Mouse (Mus musculus) midbrain, embryonic 14.5 days (tissue): ENCODE measurements at regions not wholly inside any gene's neighbourhood (a gene's known extent, or its start where the extent isn't known, plus 50 kb on each side); places are given as distances from the start of the nearest gene placed in this dataset.

Experiments used
- ATAC-seq: fragments of 200-750 bp; cut with Nextera tagmentation; 2 replicates; pipeline ENCODE4 v1.8.0; 2017; ENCODE audit warnings: moderate number of reproducible peaks, moderate library complexity; ENCODE audit not compliant: low FRiP score, low TSS enrichment
- DNase-seq: peaks from one replicate; pipeline ENCODE4 v3.0.0-alpha.2; 2015
- H3K27ac ChIP-seq: fragments of 300-500 bp; sonication (generic); replicated peaks from 2 replicates; pipeline ENCODE4 v1.5.1; 2014; ENCODE audit warnings: mild to moderate bottlenecking, low read depth, low read length, moderate library complexity
- H3K27me3 ChIP-seq: fragments of 300-500 bp; sonication (generic); 2 replicates; pipeline ENCODE4 v1.6.1; 2014; ENCODE audit warnings: low read length, control low read depth, mixed read lengths; ENCODE audit not compliant: control insufficient read depth, insufficient read depth
- H3K36me3 ChIP-seq: fragments of 300-500 bp; sonication (generic); 2 replicates; pipeline ENCODE4 v1.6.1; 2014; ENCODE audit warnings: low read length, control low read depth; ENCODE audit not compliant: control insufficient read depth, insufficient read depth
- H3K4me1 ChIP-seq: fragments of 300-500 bp; sonication (generic); 2 replicates; pipeline ENCODE4 v1.6.1; 2014; ENCODE audit warnings: mild to moderate bottlenecking, antibody characterized with exemption, low read length, control low read depth; ENCODE audit not compliant: control insufficient read depth, insufficient read depth
- H3K4me2 ChIP-seq: fragments of 300-500 bp; sonication (generic); 2 replicates; pipeline ENCODE4 v1.6.1; 2014; ENCODE audit warnings: mild to moderate bottlenecking, low read length, moderate library complexity
- H3K4me3 ChIP-seq: fragments of 300-500 bp; sonication (generic); replicated peaks from 2 replicates; pipeline ENCODE4 v1.5.1; 2014; ENCODE audit warnings: low read depth, low read length
- H3K9ac ChIP-seq: fragments of 300-500 bp; sonication (generic); replicated peaks from 2 replicates; pipeline ENCODE4 v1.6.1; 2014; ENCODE audit warnings: mild to moderate bottlenecking, low read length, moderate library complexity
- H3K9me3 ChIP-seq: fragments of 300-500 bp; sonication (generic); 2 replicates; pipeline ENCODE4 v1.6.1; 2016; ENCODE audit warnings: low read length, control low read depth, mixed read lengths; ENCODE audit not compliant: control insufficient read depth
- WGBS: fragments of 180-500 bp; shearing (Covaris S2); extraction: QIAGEN DNeasy Blood & Tissue Kit; methylation state at CpG from one replicate; pipeline ENCODE4 v1.1.7; 2014; 5-methylcytosine and 5-hydroxymethylcytosine counted together

DNA sequence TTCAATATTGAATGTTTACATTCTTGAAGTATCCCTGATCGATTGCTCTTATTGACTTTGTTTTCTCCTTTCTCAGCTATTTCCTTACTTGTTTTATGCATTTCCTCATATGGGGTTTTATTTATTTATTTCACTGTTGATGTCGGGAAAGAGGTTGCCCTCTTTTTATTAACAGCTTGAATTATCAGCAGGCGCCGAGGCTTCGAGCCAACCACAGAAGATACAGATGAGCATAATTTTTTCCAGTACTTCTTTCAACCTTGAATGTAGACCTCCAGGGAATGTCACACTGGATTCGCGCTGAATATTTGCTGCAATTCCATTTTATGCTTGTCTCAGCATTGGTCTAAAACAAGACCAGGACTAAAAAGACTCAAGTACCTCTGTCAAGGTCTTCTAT is 183.4 kb upstream of the Cntn6 start:
- no peak for DNase-seq
- 85% methylated on average over 7 of the region's 7 CpGs for WGBS
- H3K27me3 ChIP-seq: no peaks in the 10 kb centered on the region

DNA sequence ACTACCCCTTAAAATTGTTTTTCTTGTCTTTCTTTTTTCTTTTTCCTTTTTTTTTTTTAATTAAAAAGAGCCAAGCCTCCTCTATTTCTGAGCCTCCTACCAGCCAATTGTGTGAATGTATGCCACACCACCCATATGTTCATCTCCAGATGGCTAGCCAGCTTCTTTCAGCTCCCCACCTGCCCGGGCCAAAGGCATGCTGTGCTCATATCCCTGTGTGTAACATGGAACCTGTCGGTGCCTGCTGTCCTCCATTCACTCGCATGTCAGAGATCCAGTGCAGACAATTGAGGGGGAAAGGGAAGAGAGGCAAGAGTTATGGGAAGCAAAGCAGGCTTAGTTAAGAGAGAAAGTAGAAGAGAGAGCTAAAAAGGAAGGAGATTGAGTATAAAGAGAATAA is 179.6 kb upstream of the Cntn6 start:
- no peaks in the 10 kb centered on the region for H3K36me3 ChIP-seq
- H3K9me3 ChIP-seq: no peaks in the 10 kb centered on the region
- H3K4me2 ChIP-seq: no peak overlapping the region
- no peaks in the 10 kb centered on the region for H3K4me1 ChIP-seq
- ATAC-seq: peak; percentile 62; the same call in 1 of the 2 replicates
- no peak overlapping the region for H3K27ac ChIP-seq
- H3K4me3 ChIP-seq: no peak overlapping the region
- WGBS: 40% methylated on average over 3 of the region's 3 CpGs
- DNase-seq: peak; percentile 23
- H3K27me3 ChIP-seq: no peaks in the 10 kb centered on the region
- H3K9ac ChIP-seq: no peak overlapping the region

More for the DNA sequence above, 183.4 kb upstream of the Cntn6 start:
- Histone ChIP-seq H3K4me3 (no peak overlapping the region), H3K4me2 (no peak overlapping the region), H3K9me3 (no peaks in the 10 kb centered on the region), H3K9ac (no peak overlapping the region), H3K36me3 (no peaks in the 10 kb centered on the region), H3K4me1 (no peaks in the 10 kb centered on the region), H3K27ac (no peak overlapping the region)
- ATAC-seq: no peak

DNA sequence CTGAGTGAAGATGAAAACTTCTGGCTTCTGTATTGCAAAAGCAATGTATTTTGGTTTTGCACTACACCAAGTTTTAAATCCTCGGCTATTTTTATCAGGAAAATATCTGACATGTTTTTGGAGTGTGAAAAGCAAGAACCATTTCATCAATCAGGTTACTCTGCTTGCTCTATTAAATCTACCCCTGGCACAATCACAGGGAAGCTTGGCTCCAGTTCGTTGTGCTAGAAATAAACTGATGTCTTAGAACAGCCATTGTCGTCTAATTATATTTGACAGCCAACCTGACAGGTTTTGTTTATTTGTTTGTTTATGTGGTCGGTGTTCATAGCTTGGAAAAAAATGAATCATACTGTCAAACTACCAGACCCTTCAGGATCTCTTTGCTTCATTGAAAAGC is 174.1 kb upstream of the Cntn6 start:
- Histone ChIP-seq H3K4me3 (no peak overlapping the region), H3K36me3 (no peaks in the 10 kb centered on the region), H3K27ac (no peak overlapping the region), H3K9me3 (no peaks in the 10 kb centered on the region), H3K27me3 (no peaks in the 10 kb centered on the region), H3K9ac (no peak overlapping the region), H3K4me2 (no peak overlapping the region), H3K4me1 (no peaks in the 10 kb centered on the region)
- DNase-seq: no peak
- 85% methylated on average over 4 of the region's 4 CpGs for WGBS
- ATAC-seq: no peak

DNA sequence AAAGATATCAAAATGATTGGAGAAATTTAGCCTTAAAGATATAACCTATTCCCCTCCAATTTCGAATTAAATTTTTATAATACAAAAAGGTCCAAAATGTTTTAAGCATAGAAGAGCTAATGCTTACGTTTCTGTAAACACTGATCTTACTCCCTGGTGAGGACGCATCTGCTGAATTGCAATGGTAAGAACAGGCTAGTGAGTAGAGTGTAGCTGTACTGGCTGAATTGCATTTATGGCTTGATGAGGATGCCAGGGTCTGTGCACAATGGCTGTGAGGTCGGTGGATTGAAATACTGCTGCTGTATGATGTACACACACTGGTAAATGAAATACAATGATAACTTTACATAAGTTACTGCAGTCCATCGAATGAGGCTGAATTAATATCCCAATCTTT is 170.4 kb upstream of the Cntn6 start:
- Histone ChIP-seq H3K9me3 (no peaks in the 10 kb centered on the region), H3K9ac (no peak overlapping the region), H3K4me3 (no peak overlapping the region), H3K4me1 (no peaks in the 10 kb centered on the region), H3K4me2 (no peak overlapping the region), H3K36me3 (no peaks in the 10 kb centered on the region), H3K27me3 (no peaks in the 10 kb centered on the region), H3K27ac (no peak overlapping the region)
- 83% methylated on average over 5 of the region's 5 CpGs for WGBS
- DNase-seq (no peak), ATAC-seq (no peak)

DNA sequence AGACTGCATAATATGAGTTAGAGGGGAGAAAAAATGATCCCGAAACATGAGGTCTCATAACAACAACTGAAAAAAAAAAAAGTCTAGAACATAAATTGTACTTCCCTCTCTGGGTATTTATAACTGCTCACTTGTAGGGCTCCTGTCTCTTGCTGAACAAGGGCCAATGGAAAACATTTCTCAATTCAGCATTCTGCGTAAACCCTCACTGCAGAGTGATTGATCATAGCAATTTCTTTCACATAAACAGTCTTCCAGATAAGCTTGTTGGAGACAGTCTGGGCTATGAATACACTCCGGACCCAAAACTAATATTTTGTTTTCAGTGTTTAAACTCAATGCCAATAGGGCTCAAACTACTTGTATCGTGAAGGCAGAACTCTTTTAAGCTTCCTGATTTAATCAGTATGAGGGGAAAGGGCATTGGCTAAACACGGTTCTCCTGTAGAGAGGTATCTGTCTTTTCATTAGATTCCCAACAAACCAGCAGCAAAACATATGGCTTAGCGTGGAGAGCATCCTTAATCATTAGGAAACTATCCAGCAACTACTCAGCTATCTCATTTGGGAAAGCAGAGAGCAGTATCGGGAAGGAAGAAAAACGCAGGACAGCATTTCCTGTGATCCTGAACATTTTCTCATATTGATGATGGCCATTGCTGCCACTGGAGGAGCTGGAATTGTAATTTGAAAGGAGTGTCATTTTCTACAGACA is 153.3 kb upstream of the Cntn6 start:
- H3K4me1 ChIP-seq: no peaks in the 10 kb centered on the region
- H3K27ac ChIP-seq: no peak overlapping the region
- ATAC-seq: no peak
- H3K36me3 ChIP-seq: no peaks in the 10 kb centered on the region
- H3K4me3 ChIP-seq: no peak overlapping the region
- no peak for DNase-seq
- H3K9me3 ChIP-seq: no peaks in the 10 kb centered on the region
- H3K4me2 ChIP-seq: no peak overlapping the region
- WGBS: 87% methylated on average over 8 of the region's 8 CpGs
- H3K9ac ChIP-seq: no peak overlapping the region
- no peaks in the 10 kb centered on the region for H3K27me3 ChIP-seq

DNA sequence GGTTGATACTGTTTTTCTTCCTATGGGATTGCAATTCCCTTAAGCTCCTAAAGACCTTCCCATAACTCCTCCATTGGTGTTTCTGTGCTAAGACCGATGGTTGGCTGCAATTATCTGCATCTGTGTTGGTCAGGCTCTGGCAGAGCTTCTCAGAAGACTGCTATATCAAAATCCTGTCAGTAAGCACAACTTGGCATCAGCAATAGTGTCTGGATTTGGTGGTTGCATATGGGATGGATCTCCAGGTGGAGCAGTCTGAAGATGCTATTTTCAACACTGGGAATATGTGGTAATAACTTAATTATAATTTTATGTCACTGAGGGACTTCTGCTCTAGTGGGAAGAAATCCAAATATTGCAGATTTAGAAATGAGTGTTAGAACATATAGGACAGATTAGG is 148.6 kb upstream of the Cntn6 start:
- H3K9me3 ChIP-seq: no peaks in the 10 kb centered on the region
- H3K4me2 ChIP-seq: no peak overlapping the region
- 86% methylated on average over 1 of the region's 1 CpGs for WGBS

More for the DNA sequence above, 148.6 kb upstream of the Cntn6 start:
- Histone ChIP-seq H3K4me1 (no peaks in the 10 kb centered on the region), H3K4me3 (no peak overlapping the region), H3K27ac (no peak overlapping the region), H3K36me3 (no peaks in the 10 kb centered on the region), H3K27me3 (no peaks in the 10 kb centered on the region), H3K9ac (no peak overlapping the region)
- no peak for DNase-seq
- no peak for ATAC-seq
